Mouse (Mus musculus) midbrain, postnatal 0 days (tissue): ENCODE measurements around the gene Trim3. TPM values are rescaled to one million over a fixed set of nuclear protein-coding genes. Genes with fewer than 3 reads are reported as not detected.
A peak's percentile ranks its signal among the peaks of the same experiment; 100 is the strongest.

ENCODE experiments used
- ATAC-seq: fragments of 200-750 bp; cut with Nextera tagmentation; 2 replicates; pipeline ENCODE4 v1.8.0; 2017; ENCODE audit warnings: moderate number of reproducible peaks, mild to moderate bottlenecking, moderate TSS enrichment, moderate library complexity; ENCODE audit not compliant: low FRiP score
- DNase-seq: peaks from one replicate; pipeline ENCODE4 v3.0.0-alpha.2; 2015; ENCODE audit warnings: low spot score
- H3K27ac ChIP-seq: fragments of 300-500 bp; sonication (generic); 2 replicates; pipeline ENCODE4 v1.5.1; 2014; ENCODE audit warnings: low read depth, mild to moderate bottlenecking, low read length, mixed read lengths
- H3K27me3 ChIP-seq: fragments of 300-500 bp; sonication (generic); 2 replicates; pipeline ENCODE4 v1.6.1; 2014; ENCODE audit warnings: low read length, control low read depth, mixed read lengths; ENCODE audit not compliant: insufficient read depth
- H3K36me3 ChIP-seq: fragments of 300-500 bp; sonication (generic); 2 replicates; pipeline ENCODE4 v1.6.1; 2014; ENCODE audit warnings: low read length, control low read depth, mixed read lengths; ENCODE audit not compliant: insufficient read depth
- H3K4me1 ChIP-seq: fragments of 300-500 bp; sonication (generic); 2 replicates; pipeline ENCODE4 v1.6.1; 2014; ENCODE audit warnings: mild to moderate bottlenecking, control low read depth, antibody characterized with exemption, low read length, mixed read lengths; ENCODE audit not compliant: insufficient read depth
- H3K4me2 ChIP-seq: fragments of 300-500 bp; sonication (generic); 2 replicates; pipeline ENCODE4 v1.6.1; 2014; ENCODE audit warnings: low read depth, mild to moderate bottlenecking, low read length, mixed read lengths; ENCODE audit not compliant: poor library complexity, severe bottlenecking
- H3K4me3 ChIP-seq: fragments of 300-500 bp; sonication (generic); 2 replicates; pipeline ENCODE4 v1.5.1; 2014; ENCODE audit warnings: low read depth, mild to moderate bottlenecking, low read length, moderate library complexity
- H3K9ac ChIP-seq: fragments of 300-500 bp; sonication (generic); replicated peaks from 2 replicates; pipeline ENCODE4 v1.6.1; 2014; ENCODE audit warnings: mild to moderate bottlenecking, low read length, moderate library complexity, mixed read lengths; ENCODE audit not compliant: poor library complexity, severe bottlenecking
- H3K9me3 ChIP-seq: fragments of 300-500 bp; sonication (generic); 2 replicates; pipeline ENCODE4 v1.6.1; 2016; ENCODE audit warnings: low read length, control low read depth
- CTCF ChIP-seq: IDR thresholded peaks from 2 replicates; pipeline ENCODE4 v1.5.1; 2016; ENCODE audit warnings: antibody characterized with exemption, mild to moderate bottlenecking
- WGBS: fragments of 180-500 bp; shearing (Covaris S2); extraction: QIAGEN DNeasy Blood & Tissue Kit; methylation state at CpG from one replicate; pipeline ENCODE4 v1.1.7; 2014; 5-methylcytosine and 5-hydroxymethylcytosine counted together
- polyA plus RNA-seq: library from polyadenylated mRNA; unstranded; fragments of >200 nt; fragmentation: Nextera tagmentation; extraction: Ambion mirVana; gene quantifications from 2 replicates; pipeline ENCODE4 v1.2.1, GENCODE M21; 2015
- total RNA-seq: library from RNA; depleted of rRNA; stranded (reverse); fragments of >200 nt; gene quantifications from 2 replicates; pipeline ENCODE4 v1.2.3, GENCODE M21; 2014; rRNA removed

Trim3 gene
- total RNA-seq, result 164 and 171 TPM in 2 replicates
- 108 and 109 TPM in 2 replicates for polyA plus RNA-seq

DNA sequence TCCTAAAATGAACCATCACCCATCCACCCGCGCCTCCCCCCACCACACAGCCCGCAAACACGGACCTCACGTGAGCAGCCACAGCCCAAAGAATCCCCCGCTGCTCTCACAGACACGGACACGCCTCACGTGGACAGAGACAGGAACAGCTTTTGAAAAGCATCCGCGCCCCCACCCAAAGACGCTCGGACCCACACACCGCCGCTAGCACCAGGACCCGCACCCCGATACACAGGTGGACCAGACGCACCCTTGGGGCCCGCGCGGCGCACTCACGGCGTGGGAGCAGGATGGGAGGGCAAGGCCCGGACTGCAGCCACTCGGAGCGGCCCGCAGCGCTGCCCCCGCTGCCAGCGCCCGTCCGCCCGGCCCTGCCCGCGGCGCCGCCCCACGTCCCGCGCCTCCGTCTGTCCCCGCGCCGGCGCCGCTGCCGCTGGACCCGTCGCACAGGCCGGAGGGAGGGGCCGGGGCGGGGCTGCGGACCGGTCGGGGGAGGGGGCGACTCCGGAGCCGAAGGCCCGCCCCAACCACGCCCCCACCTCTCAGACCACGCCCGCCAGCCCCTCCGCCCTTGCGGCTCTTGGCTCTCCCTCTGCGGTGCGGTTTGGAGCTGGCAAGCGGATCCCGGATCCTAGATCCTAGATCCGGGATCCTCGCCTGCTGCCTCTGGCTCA is at the start of gene Trim3:
Trim3 (minus strand) TSS at position 445 of the 674 bp plus-strand sequence.
- DNase-seq (peak; percentile 93), ATAC-seq (peak; percentile 89)
- Histone ChIP-seq H3K9ac (peak within 1 kb of the TSS; percentile 75), H3K27me3 (no peaks in the 10 kb centered on the region), H3K4me3 (peak within 1 kb of the TSS; percentile 74), H3K27ac (peak within 1 kb of the TSS; percentile 85), H3K4me1 (0 out of 2 replicates have a peak, but pooled peaks cover 6% of the 10 kb centered on the region), H3K4me2 (peak within 1 kb of the TSS; percentile 81), H3K36me3 (peaks cover 23% of the 10 kb centered on the region), H3K9me3 (no peaks in the 10 kb centered on the region)
- 2% methylated on average over 49 of the region's 71 CpGs for WGBS
- TF ChIP-seq CTCF, result peak; percentile 36; the same call in 1 of the 2 replicates

DNA sequence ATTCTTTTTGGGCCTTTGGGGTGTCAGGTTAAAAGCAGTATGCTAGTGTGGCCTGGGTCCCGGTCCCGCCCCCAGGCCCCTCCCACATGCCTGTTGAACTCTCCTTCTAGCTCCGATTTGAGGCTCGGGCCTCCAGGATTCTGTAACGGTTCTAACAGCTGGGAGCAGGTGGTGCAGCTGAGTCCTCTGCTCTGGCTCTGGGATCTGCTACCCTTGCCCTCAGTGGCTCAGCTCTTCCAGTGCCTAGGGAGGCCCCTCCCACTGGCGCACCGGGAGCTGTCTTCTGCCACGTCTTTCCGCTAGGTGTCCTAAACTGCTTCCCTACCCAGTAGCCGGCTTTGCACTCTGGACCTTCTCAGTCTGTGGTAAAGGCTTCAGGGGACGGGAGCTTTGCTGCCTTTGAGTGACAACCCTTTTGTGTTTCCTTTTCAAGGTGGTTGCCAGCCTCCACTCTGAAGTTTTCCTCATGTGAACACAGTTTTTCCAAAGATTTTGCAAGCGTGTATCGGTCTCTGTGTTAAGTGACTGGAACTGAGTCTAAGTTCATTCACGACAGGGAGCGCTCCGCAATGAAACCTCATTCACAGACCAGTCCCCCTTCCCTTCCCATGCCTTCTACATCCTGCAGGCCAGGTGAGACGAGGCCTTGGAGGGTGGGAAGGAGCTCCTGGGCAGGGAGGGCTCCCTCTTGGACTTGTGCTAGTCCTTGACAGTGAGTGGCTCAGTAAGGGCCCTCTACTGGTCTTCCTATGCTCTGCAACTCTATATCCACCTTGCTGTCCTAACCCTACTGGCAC is 17.5 kb upstream of the Trim3 start, which contains the start of gene Dnhd1:
Dnhd1 (plus strand) TSS at position 189 of the 797 bp plus-strand sequence.
- ATAC-seq (peak; percentile 86), DNase-seq (peak; percentile 67)
- H3K4me3 ChIP-seq, result peak within 1 kb of the TSS; percentile 36
- no peak within 1 kb of the TSS for H3K27ac ChIP-seq
- TF ChIP-seq CTCF, result peak; percentile 65
- 2% methylated on average over 17 of the region's 17 CpGs for WGBS
- peak within 1 kb of the TSS; percentile 71 for H3K4me2 ChIP-seq
- H3K27me3 ChIP-seq, result no peaks in the 10 kb centered on the region
- peak within 1 kb of the TSS; percentile 33 for H3K9ac ChIP-seq
- H3K9me3 ChIP-seq, result no peaks in the 10 kb centered on the region
- peaks cover 2% of the 10 kb centered on the region; the same call in 1 of the 2 replicates for H3K4me1 ChIP-seq
- H3K36me3 ChIP-seq, result no peaks in the 10 kb centered on the region

DNA sequence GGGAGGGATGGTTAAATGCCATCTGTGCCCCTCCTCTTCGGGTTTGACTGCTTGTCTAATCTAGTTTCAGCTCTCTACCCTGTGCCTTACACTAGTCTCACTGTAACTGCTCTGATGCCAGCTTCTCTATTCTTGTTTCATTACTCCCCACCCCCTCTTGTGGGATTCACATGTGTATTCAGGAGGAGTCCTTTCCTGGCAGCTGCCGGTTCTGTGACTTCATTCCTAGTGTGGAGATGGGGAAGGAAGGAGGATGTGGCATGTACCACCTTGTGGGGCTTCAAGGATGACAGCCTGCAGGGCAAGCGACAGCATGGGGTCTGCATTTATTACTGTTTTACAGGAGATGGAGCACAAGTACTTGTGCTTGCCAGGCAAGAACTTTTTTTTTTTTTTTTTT is 8.6 kb upstream of the Trim3 start:
- Histone ChIP-seq H3K27ac (no peak overlapping the region), H3K4me2 (peak overlapping the region; percentile 18; the same call in 1 of the 2 replicates), H3K4me1 (peaks cover 14% of the 10 kb centered on the region), H3K9me3 (no peaks in the 10 kb centered on the region), H3K36me3 (peaks cover 15% of the 10 kb centered on the region), H3K9ac (no peak overlapping the region), H3K4me3 (no peak overlapping the region), H3K27me3 (no peaks in the 10 kb centered on the region)
- no peak for TF ChIP-seq CTCF
- no peak for DNase-seq
- 77% methylated on average over 3 of the region's 3 CpGs for WGBS
- no peak for ATAC-seq

DNA sequence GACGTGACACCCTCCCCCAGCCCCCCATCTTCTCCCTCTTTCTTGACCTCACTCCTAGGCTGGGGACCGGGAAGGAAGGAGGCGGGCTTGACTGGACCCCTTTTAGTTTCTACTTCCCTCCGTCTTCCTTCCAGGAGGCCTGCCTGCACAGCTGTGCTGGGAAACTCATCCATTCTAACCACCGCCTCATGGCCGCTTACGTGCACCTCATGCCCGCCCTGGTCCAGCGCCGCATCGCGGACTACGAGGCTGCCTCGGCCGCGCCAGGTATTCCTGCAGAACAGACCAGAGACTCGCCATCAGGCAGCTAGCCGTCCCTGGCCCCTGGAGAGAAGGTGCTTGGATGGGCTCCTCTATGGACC is 7.5 kb upstream of the Trim3 start:
- 2% methylated on average over 17 of the region's 18 CpGs for WGBS
- peak overlapping the region; percentile 46 for H3K9ac ChIP-seq
- ATAC-seq, result no peak
- H3K27me3 ChIP-seq, result no peaks in the 10 kb centered on the region
- H3K27ac ChIP-seq, result peak overlapping the region; percentile 84
- peaks cover 14% of the 10 kb centered on the region for H3K4me1 ChIP-seq
- H3K4me2 ChIP-seq, result peak overlapping the region; percentile 63
- H3K36me3 ChIP-seq, result peaks cover 23% of the 10 kb centered on the region
- peak; percentile 24; the same call in 1 of the 2 replicates for TF ChIP-seq CTCF
- no peak for DNase-seq
- peak overlapping the region; percentile 49 for H3K4me3 ChIP-seq
- no peaks in the 10 kb centered on the region for H3K9me3 ChIP-seq

DNA sequence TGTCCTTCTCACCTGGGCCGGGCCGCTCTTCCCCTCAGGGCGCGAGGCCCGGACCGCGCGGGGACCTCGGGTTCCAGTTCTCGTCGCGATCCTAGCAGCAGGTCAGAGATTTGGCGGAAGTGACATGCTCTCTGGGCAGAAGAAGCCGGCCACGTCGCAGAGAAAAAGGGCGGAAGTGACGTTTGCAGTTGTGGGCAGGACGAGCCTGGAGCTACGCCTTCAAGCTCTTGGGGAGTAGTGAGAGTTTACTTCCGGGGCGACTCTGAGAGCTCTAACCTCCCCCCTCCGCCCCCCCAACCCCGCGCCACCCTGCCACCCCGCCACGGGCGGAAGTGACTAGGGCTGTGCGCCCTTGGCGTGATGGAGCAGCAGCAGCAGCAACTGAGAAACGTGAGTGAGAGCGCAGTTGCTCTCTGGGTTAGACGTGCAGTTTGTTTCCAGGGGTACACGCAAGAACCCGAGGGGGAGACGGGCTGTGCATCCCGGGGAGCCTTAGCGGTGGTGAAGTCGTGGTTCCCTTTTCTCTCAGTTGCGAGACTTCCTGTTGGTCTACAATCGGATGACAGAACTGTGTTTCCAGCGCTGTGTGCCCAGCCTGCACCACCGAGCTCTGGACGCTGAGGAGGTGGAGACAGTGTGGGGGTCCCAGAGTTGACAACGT is 7.0 kb upstream of the Trim3 start, which contains the start of the genes Arfip2 and Gm45799:
Arfip2 (minus strand) TSS at position 184 of the 661 bp plus-strand sequence.
Gm45799 (plus strand) TSS at position 320 of the 661 bp plus-strand sequence.
- peak; percentile 100 for DNase-seq
- peak within 1 kb of the TSS; percentile 77 for H3K9ac ChIP-seq
- H3K4me3 ChIP-seq, result peak within 1 kb of the TSS; percentile 49
- peak; percentile 96 for ATAC-seq
- no peaks in the 10 kb centered on the region for H3K9me3 ChIP-seq
- H3K36me3 ChIP-seq, result peaks cover 27% of the 10 kb centered on the region
- H3K27me3 ChIP-seq, result no peaks in the 10 kb centered on the region
- TF ChIP-seq CTCF, result no peak
- H3K4me2 ChIP-seq, result peak within 1 kb of the TSS; percentile 63
- under 1% methylated on average over 44 of the region's 45 CpGs for WGBS
- peaks cover 14% of the 10 kb centered on the region for H3K4me1 ChIP-seq
- peak within 1 kb of the TSS; percentile 84 for H3K27ac ChIP-seq
